Mouse (Mus musculus): ENCODE results near the gene Cbl. TPM values are rescaled to one million over a fixed set of nuclear protein-coding genes. Genes with fewer than 3 reads are reported as not detected.
A peak's percentile ranks its signal among the peaks of the same experiment; 100 is the strongest.
"Not testable (repeated sequence)": the region's sequence is repeated elsewhere in the genome, so short reads cannot be mapped to it uniquely, and the experiment has no call there.

Gene Cbl
- total RNA-seq, 4 experiments from 2014 or later, result 5.1 to 10.2 (median 7.3) TPM

- peak in 1 of 2 experiments; percentile 27 for DNase-seq (ENCODE audit: low spot score in 2 of 2)
These were observed 103.1 kb downstream of the Cbl start for GRCm38 (mm10) chr9:44130581-44131275.

GRCm38 (mm10) chr9:44130034-44130433 is 103.8 kb downstream of the Cbl start:
- DNase-seq (ENCODE audit: low spot score in 2 of 2), result peak; percentile 54 to 60

- DNase-seq (ENCODE audit: low spot score in 2 of 2), result no peak
These were observed 104.2 kb downstream of the Cbl start for GRCm38 (mm10) chr9:44129633-44130032.

- no peak for DNase-seq (ENCODE audit: low spot score in 2 of 2)
These were observed 106.5 kb downstream of the Cbl start for GRCm38 (mm10) chr9:44127351-44127801.

GRCm38 (mm10) chr9:44126746-44127145 is 107.1 kb downstream of the Cbl start:
- no peak for DNase-seq (ENCODE audit: low spot score in 2 of 2)

- peak; percentile 79 to 81 for DNase-seq (ENCODE audit: low spot score in 2 of 2)
These were observed 108.1 kb downstream of the Cbl start for GRCm38 (mm10) chr9:44125546-44126428.

- DNase-seq (ENCODE audit: low spot score in 2 of 2), result no peak
These were observed 108.8 kb downstream of the Cbl start for GRCm38 (mm10) chr9:44125026-44125425.

- DNase-seq (ENCODE audit: low spot score in 2 of 2), result no peak
These were observed 109.5 kb downstream of the Cbl start for GRCm38 (mm10) chr9:44124317-44124716.

GRCm38 (mm10) chr9:44119948-44120465 is 113.8 kb downstream of the Cbl start:
- no peak for DNase-seq (ENCODE audit: low spot score in 2 of 2)

GRCm38 (mm10) chr9:44119011-44119410 is 114.8 kb downstream of the Cbl start:
- no peak for DNase-seq (ENCODE audit: low spot score in 2 of 2)

GRCm38 (mm10) chr9:44116182-44116581 is 117.7 kb downstream of the Cbl start:
- no peak for DNase-seq (ENCODE audit: low spot score in 2 of 2)

GRCm38 (mm10) chr9:44115599-44115998 is 118.2 kb downstream of the Cbl start:
- DNase-seq (ENCODE audit: low spot score in 2 of 2), result no peak

- no peak for DNase-seq (ENCODE audit: low spot score in 2 of 2)
These were observed 119.4 kb downstream of the Cbl start for GRCm38 (mm10) chr9:44114453-44114852.

- DNase-seq (ENCODE audit: low spot score in 2 of 2), result peak; percentile 91 to 93
These were observed 120.6 kb downstream of the Cbl start, which contains the start of the genes Gm49380 and Rnf26 for GRCm38 (mm10) chr9:44113105-44113789. Gene Gm49380 (minus strand): TSS chr9:44113500. Gene Rnf26 (minus strand): TSS chr9:44113517.

GRCm38 (mm10) chr9:44111909-44112308 is 121.9 kb downstream of the Cbl start:
- not testable (repeated sequence) for DNase-seq (ENCODE audit: low spot score in 2 of 2)

GRCm38 (mm10) chr9:44109360-44110095 is 124.3 kb downstream of the Cbl start:
- DNase-seq (ENCODE audit: low spot score in 2 of 2), result peak; percentile 60 to 66

GRCm38 (mm10) chr9:44108269-44109055 is 125.4 kb downstream of the Cbl start:
- no peak for DNase-seq (ENCODE audit: low spot score in 2 of 2)

- peak in 1 of 2 experiments; percentile 45 for DNase-seq (ENCODE audit: low spot score in 2 of 2)
These were observed 126.2 kb downstream of the Cbl start for GRCm38 (mm10) chr9:44107557-44108179.

- peak; percentile 73 to 87 for DNase-seq (ENCODE audit: low spot score in 2 of 2)
These were observed 126.7 kb downstream of the Cbl start, which contains the start of gene C1qtnf5 for GRCm38 (mm10) chr9:44107110-44107509. Gene C1qtnf5 (plus strand): TSS chr9:44107245.
